Mouse (Mus musculus): ENCODE measurements around the gene Cdkl5. TPM values are rescaled to one million over a fixed set of nuclear protein-coding genes. Genes with fewer than 3 reads are reported as not detected.

Gene Cdkl5
- total RNA-seq (2021) = 10 to 100 TPM; 86.2 to 94.6 TPM

DNA sequence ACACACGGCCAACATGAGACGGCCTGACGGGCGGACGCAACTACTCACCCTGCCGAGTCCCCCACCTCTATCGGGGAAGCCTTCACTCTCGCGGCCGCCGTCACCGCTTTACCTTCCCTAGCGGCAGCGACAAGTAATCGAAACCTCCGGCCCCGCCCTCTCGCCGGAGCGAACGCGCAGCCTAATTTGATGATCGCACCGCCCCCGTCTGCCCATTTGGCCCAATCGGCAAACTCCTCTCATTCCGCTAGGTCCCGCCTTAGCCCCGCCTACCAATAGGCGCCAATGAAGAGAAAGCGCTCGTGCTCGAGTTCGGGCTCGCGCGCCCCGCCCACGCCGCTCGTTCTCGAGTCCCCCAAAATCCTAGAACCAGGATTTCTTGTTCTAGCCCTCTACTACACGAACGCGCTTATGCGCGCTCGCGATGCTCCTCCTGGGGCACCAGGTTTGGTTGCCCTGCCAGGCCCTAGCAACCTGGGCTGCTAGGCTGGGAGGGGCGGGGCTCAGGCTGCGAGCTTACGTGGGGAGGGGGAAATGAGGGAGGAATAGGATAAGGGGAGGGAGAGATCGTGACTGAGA, at the start of gene Cdkl5:
Gene Cdkl5, minus strand, starts transcription at position 162 of the 579 bp plus-strand sequence.
- DNase-seq = peak; percentile 97
- intact Hi-C loops (cut with DNase I) = no loop called here

DNA sequence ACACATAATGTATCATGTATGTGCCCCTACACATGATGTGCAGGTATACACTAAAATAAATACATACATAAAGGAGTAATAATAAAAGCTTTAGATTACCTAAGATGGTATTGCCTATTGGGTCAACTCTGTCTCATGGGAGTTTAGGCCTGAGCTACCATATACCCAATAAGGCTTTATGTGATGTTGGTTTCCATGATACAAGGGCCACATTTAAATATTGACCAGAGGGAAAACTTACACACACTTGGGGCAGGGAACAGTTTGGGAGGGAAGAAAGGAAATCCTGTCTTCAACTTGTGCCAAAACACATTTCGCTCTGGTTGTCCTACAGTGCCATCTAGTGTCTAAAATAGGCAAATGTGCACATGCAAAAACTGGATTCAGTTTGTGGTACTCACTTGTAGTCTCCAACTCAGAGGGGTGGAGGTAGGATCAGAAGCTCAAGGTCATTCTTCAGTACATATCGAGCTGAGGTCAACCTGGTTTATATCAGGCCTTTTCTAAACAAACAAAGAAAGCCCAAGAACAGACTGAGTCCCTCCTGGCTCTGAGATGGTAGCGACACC, 38.8 kb upstream of the Cdkl5 start:
- intact Hi-C loops (cut with DNase I) = loop anchor here (5.0 kb wide), 1 partner anchor 881 kb away; no protein-coding TSS in a partner anchor
- DNase-seq = peak; percentile 1

DNA sequence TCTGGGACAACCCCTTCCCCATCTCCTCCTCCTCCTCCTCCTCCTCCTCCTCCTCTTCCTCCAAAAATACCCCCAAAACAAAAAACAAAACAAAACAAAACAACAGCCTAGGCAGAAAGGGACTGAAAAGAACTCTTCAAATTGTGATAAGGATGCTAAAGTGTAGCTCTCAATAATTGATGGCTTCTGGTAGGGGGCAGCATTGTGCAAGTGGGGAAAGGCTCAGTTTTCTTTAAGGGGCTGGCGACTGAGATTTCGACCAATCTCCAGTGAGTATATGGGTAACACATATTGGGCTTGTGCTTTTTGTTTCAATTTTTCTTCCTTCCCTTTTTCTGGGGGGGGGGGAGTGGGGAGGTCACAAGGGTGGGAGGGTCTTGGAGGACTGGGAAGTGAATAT, 37.9 kb upstream of the Cdkl5 start:
- intact Hi-C loops (cut with DNase I) = loop anchor here (5.0 kb wide), 1 partner anchor 880 kb away; no protein-coding TSS in a partner anchor
- DNase-seq = peak; percentile 4

DNA sequence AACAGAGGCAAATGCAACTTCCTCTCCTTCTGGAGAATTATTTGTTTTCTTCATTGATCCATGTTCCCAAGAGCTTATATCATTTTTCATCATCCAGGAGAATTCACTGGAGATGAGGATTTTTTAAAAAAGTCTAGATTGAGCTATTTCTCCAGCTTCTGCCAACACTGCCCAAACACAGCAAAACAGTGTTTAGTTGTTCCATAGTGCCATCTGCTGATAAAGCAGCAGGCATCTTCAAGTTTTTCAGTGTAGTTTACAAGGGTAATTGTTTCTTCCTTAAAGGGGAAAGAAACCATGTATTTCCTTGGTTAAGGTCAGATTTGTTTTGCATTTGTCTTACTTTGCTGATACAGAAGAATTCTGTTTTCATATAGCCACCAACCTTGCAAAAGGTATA, 35.7 kb upstream of the Cdkl5 start:
- intact Hi-C loops (cut with DNase I) = loop anchor here (5.0 kb wide), 1 partner anchor 878 kb away; no protein-coding TSS in a partner anchor
- DNase-seq = no peak

DNA sequence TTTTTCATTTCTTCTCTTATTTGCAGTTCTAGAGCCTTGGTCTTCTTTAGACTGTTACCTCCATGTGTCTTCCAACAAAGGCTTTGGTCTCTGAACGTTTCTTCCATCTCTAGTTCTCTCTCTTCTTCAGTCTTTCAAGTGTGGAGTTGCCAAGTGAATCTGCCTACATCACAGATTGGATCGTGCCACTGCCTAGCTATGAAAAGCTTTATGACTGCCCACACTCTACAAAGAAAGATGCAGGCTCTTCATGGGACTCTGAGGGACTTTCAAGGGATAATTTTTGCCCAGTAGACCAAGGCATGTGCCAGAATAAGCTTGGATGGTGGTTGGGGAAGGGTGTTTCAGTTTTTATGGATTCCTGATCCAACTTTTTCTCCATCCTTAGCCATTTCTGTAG, 30.0 kb upstream of the Cdkl5 start:
- DNase-seq = no peak
- intact Hi-C loops (cut with DNase I) = loop anchor here (10.0 kb wide), 2 partner anchors 260 to 440 kb away; partner anchors contain the start of gene Rs1

DNA sequence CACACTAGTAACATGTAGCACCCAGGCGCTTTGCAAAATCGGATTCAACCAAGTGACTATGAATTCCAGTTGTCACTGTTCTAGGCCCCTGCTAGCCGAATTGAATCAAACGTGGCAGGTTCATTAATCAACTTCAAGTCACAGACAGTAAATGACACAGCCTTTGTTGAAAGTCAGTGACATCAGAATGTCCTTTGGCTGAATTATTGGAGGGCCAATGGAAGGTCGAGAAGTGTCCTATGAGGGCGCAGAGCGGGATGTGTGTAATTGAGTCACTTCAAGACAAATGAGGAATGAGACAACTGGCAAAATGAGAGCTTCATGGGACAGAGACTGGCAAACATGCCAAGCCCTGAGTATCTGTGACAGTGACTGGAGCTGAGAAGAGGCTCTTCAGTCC, 27.0 kb upstream of the Cdkl5 start:
- no peak for DNase-seq

DNA sequence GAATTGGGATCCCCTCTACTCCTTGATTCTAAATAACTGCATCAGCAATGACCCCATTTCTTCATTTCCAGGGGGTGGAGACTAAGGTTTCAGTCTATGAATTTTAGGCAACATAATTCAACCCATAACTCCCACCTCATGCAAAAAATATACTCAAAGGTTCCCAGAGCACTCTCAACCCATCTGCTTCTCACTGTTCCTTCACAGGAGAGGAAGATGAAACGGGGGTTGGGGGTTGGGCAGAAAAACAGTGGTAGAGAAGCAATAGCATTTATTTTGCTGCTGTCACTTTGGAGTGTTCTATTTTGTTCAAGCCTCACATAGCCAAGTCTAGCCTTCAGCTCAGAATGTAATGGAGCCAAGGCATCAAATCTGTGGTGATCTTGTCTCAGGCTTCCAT, 23.7 kb upstream of the Cdkl5 start:
- no peak for DNase-seq
- intact Hi-C loops (cut with DNase I) = no loop called here

More for the DNA sequence above, 27.0 kb upstream of the Cdkl5 start:
- intact Hi-C loops (cut with DNase I) = loop anchor here (10.0 kb wide), 2 partner anchors 257 to 437 kb away; partner anchors contain the start of gene Rs1

DNA sequence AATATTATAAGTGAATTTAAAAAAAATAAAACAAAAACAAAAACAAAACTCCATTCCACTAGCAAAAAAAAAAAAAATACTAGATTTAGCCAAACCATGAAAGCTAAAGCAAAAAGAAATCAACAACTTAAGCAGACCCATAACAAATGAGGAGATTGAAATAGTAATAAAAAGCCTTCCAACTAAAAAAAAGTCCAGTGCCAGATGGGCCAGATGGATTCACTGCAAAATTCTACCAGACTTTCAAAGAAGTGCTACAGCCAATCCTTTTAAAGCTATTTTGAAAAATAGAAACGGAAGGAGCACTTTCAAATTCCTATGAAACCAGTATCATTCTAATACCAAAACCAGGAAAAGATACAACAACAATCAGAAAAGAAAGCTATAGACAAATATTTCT, 11.8 kb upstream of the Cdkl5 start:
- intact Hi-C loops (cut with DNase I) = no loop called here
- DNase-seq = no peak

DNA sequence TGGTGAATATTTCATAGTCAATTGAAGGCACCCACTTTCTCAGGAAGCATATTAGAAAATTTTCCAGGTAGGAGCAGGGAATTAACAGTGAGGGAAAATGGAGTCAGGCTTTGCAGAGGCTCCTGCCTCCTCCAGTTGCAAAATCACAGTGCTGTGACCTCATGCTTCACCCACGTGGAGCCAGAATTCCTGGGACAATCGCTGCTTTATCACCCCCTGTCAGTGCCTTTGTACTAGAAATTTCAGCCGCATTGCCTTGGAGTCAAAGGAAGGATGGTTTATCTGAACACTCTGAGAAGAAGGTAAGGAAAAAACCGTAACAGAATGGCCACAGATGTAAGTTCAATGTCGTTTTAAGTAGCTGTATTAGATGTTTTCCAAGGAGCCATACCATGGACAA, 1.5 kb upstream of the Cdkl5 start:
- no peak for DNase-seq
- intact Hi-C loops (cut with DNase I) = no loop called here

DNA sequence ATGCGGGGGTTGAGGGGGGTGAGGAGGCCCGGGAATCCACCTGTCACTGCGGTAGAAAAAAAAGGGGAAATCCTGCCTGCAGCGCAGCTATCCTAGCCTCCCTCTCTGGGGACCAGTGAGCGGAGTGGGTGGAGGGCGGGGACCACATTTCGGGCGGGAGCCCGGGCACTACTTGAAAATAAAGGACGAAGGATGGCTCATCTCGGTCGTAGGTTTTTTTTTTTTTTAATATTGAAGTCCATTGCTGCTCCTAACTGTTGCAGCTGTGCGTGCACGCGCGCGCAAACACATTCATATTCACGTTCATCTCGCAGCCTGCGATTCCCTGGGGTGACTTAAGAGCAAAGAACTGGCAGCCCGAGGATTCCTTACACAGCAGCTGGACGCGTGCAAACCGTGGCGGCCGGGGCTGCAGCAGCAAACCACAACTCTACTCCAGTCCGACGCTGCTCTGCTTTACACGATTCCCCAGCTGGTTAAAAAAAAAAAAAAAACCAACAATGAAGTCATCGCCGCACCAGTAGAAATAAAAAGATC, 695 bp upstream of the Cdkl5 start:
- no peak for DNase-seq
- intact Hi-C loops (cut with DNase I) = no loop called here

DNA sequence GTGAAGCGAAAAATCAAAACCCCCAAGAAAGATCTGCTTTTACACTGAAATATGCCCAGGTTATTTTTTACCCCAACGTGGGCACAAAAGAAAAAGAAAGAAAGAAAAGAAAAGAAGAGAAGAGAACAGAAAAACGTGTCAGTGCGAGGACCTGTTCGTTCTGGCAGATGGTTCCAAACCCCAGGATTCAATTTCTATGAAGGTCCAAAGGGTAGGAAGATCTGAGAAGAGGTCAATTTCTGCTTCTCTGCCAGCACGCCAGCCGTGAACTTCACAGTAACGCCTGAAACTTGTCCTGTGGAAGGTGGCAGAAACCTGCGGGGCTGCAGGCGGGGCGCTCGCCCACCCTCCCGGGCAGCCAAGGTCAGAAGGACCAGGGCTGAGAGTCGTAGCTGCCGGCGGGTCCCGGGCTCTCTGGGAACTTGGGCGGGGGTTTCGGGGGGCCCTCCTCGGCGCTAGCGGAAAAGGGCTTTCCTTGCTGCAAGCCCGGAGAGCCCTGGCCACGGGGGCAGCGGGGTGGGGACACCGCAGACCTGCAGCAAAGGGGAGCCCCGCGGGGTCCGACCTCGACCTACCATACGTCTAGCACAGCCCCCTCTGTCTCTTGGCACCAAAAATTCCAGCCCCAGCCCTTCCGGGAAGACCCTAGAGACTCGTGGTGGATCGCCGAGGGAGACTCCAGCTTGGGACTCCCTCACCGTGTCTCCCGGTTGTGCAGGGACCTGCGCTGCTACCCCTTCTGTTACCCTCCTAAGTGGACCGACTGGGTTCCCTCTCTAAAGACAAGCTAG, 560 bp downstream of the Cdkl5 start:
- intact Hi-C loops (cut with DNase I) = no loop called here
- DNase-seq = peak; percentile 23

DNA sequence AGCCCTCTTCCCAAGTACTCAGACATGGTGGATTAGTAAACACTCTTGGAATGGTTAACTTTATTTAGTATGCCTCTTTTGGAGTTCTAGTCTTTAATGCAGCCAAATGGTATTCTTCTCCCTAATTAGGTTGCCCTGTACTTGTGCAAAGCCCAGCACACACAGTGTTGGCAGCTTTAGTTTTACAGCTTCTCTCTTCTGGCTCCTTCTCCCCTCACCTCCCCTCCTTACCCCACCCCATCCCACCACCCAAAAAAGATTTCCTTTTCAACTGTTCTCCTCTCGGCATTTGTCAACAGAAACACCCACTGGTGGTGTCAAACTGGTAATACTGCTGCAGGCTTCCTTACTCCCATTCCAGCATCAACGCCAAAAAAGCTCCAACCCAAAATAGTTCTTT, 1.8 kb downstream of the Cdkl5 start:
- DNase-seq = no peak
- intact Hi-C loops (cut with DNase I) = no loop called here

DNA sequence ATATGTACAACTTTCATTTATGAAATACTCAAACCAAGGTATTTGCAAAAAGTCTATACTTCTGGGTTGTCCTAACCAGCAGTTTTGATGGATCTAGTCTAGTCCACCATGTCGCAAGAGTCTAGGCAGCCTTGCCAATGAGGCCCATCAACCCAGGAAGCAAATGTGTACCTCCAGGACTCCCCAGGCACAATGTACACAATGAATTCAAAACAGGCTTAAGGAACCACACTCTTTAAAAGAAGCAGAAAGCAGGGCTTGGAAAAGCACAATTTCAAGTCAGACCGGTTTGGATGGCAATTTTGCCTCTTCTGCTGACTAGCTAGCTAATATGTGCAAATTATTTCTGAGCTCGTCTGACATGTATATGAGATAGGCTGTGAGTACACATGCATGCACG, 4.2 kb downstream of the Cdkl5 start:
- intact Hi-C loops (cut with DNase I) = no loop called here
- DNase-seq = no peak

DNA sequence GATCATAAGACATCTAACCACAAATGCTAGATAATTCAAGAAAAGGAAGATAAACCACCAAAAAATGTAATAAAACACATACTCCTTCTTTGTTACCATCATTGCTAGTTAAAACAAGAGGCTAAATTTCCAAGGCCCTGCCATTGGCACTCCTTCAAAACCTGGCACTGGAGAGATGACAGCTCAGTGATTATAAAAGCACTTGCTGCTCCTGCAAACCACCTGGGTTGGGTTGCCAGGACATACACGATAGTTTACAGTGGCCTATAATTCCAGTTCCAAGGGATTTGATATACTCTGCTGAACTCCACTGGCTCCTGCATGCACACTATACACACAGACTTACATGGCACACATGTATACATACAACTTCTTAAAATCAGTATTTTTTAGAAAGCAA, 16.6 kb downstream of the Cdkl5 start:
- no peak for DNase-seq

DNA sequence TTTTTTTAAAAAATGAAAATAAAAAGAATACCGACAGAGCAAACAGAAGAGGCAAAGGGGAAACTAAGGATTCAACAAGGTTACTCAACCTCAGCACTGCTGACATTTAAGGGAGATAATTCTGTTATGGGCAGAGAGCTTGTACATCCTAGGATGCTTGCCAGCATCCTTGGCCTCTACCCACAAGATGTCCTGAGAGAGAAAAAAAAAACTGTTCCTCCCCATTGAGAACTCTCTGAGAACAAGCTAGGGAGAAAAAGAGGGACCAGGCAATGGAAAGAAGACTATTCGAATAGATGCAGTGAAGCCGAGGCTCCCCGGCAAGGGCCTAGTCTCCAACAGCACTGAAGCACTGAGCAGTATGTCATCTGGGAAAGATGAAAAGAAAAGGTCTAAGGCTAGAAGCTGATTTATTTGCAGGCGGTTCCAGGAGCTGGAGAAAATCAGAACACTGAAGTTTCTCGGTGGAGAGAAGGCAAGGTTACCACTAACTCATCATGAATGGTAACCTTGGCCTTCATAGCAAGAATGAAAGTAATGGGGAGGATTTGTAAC, 22.4 kb downstream of the Cdkl5 start:
- no peak for DNase-seq
- intact Hi-C loops (cut with DNase I) = no loop called here

More for the DNA sequence above, 16.6 kb downstream of the Cdkl5 start:
- intact Hi-C loops (cut with DNase I) = no loop called here

DNA sequence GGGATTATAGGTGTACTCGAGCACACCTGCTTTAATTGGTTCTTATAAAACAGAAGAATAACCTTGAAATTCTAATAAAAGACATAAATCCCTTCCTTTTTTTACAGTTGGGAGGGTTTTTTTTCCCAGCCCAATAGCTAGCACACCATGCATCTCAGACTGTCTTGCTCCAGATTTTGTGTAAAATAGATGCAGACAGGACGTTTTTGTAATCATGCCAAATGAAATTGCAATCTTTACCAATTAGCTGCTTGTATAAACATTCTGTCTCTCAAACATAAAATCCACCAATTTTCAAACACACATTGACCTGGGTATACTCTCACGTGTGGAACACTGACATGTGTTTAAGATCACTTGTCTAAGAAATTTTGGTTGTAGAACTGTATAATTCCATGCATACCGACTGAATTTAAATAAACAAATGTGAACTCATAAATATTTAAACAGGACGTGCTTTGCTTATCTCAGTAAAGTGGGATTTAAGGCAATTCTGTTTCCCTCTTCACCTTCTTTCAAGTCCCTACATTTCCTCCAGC, 35.8 kb downstream of the Cdkl5 start:
- no peak for DNase-seq
- intact Hi-C loops (cut with DNase I) = loop anchor here (10.0 kb wide), 1 partner anchor 64 kb away; no protein-coding TSS in a partner anchor

DNA sequence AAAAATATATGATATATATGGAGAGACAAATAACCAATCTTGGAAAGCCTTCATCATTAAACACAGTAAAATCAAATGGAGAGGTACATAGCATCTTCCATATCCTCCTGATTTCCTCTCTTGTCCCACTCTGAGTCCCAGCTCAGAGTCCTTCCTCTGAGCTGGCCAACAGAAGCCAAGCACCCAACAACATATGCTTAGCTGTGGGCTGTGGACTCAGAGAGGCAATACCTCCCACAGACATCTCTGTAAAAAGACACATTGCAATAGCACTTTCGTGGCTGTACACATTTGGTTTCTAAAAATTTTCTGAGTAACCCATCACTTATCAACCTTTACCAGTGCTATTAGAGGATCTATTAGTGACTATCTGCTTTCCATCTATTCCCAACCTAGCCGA, 44.9 kb downstream of the Cdkl5 start:
- DNase-seq = no peak
- intact Hi-C loops (cut with DNase I) = no loop called here

DNA sequence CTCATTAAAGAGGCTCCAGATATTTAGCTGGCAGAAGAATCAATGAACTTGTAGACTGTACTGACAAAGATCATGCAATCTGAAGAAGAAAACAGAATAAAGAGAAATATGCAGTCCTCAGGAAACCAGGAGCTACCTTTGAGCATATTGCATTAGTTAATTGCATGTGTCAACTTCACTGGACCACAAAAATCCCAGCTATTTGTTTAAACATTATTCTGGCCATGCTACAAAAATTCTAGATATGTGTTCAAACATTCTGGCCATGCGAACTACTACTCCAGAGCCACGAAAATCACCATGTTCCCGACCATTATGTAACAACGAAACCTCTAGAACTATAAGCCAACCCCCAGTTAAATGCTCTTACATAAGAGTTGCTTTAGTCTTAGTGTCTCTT, 49.8 kb downstream of the Cdkl5 start:
- no peak for DNase-seq
- intact Hi-C loops (cut with DNase I) = no loop called here

DNA sequence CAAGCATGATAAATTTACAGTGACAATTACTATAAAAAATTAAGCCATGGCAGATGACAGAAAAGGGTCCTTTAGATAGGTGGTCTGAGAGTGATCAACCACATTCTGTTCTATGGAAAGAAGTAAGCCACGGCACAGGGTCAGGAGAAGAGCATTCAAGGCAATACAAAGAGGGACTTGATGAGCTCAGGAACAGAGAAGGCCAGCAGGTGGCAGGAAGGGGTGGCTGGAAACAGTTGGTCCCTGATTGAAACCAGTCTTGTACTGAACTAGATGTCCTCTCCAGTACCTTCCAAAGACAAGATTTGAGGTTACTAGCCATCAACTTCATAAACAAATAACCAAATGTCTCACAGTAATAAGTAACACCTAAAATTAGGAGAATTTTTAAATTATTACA, 59.0 kb downstream of the Cdkl5 start:
- DNase-seq = peak; percentile 1
- intact Hi-C loops (cut with DNase I) = no loop called here

DNA sequence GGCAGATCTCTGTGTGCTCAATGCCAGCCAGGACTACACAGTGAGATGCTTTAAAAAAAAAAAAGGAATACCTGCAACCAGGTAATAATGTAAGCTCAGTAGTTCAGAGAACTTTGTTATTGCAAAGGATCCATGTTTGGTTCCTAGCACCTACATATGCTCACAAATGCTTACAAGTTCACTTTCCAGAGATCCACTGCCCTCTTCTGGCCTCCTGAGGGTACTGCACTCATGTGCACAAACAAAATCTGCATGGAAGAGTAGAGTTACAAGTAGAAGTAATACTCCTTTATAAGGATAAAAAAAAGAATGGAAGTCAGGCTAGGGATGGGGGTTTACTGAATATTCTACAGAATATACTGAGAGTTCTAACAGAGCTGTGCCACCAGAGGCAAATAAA, 63.8 kb downstream of the Cdkl5 start:
- no peak for DNase-seq
- intact Hi-C loops (cut with DNase I) = no loop called here

DNA sequence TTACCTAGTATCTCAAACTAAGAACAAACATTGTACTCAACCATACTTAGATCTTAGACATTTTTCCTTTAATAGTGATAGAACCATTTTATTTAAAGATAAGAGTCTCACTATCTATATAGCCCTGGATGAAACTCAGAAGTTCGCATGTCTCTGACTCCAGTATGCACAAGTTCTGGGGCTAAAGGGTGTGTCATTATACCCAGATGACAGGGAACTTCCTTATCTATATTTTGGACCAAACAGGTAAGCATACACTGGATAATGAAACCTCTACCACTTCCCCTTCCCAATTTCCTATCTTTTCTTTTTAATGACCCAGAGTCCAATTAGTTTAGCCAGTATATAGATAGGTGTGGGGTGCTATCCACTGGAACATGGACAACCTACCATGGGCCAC, 65.6 kb downstream of the Cdkl5 start:
- DNase-seq = no peak
- intact Hi-C loops (cut with DNase I) = no loop called here

All from left cerebral cortex, postnatal 4 days (tissue).